Mouse (Mus musculus) liver, embryonic 13.5 days (tissue): ENCODE measurements around the gene Mamdc4. TPM values are rescaled to one million over a fixed set of nuclear protein-coding genes. Genes with fewer than 3 reads are reported as not detected.

Source experiments
- ATAC-seq: fragments of 200-750 bp; cut with Nextera tagmentation; 2 replicates; pipeline ENCODE4 v1.8.0; 2017; ENCODE audit warnings: low read depth, mild to moderate bottlenecking, moderate number of reproducible peaks, moderate library complexity
- DNase-seq: peaks from one replicate; pipeline ENCODE4 v3.0.0; 2022
- H3K27ac ChIP-seq: fragments of 300-500 bp; sonication (generic); 2 replicates; pipeline ENCODE4 v1.5.1; 2015; ENCODE audit warnings: moderate library complexity, mild to moderate bottlenecking, inconsistent platforms
- H3K27me3 ChIP-seq: fragments of 300-500 bp; sonication (generic); 2 replicates; pipeline ENCODE4 v1.6.1; 2015; ENCODE audit warnings: mild to moderate bottlenecking, inconsistent platforms
- H3K36me3 ChIP-seq: fragments of 300-500 bp; sonication (generic); 2 replicates; pipeline ENCODE4 v1.6.1; 2015; ENCODE audit warnings: mild to moderate bottlenecking, inconsistent platforms
- H3K4me1 ChIP-seq: fragments of 300-500 bp; sonication (generic); replicated peaks from 2 replicates; pipeline ENCODE4 v1.6.1; 2015; ENCODE audit warnings: inconsistent platforms
- H3K4me2 ChIP-seq: fragments of 300-500 bp; sonication (generic); 2 replicates; pipeline ENCODE4 v1.6.1; 2015; ENCODE audit warnings: inconsistent platforms, mild to moderate bottlenecking, moderate library complexity
- H3K4me3 ChIP-seq: fragments of 300-500 bp; sonication (generic); replicated peaks from 2 replicates; pipeline ENCODE4 v1.5.1; 2015; ENCODE audit warnings: mild to moderate bottlenecking, inconsistent platforms
- H3K9ac ChIP-seq: fragments of 300-500 bp; sonication (generic); 2 replicates; pipeline ENCODE4 v1.6.1; 2015; ENCODE audit warnings: mild to moderate bottlenecking, inconsistent platforms
- H3K9me3 ChIP-seq: fragments of 300-500 bp; sonication (generic); replicated peaks from 2 replicates; pipeline ENCODE4 v1.6.1; 2016; ENCODE audit warnings: inconsistent platforms
- WGBS: fragments of 180-500 bp; shearing (Covaris S2); methylation state at CpG from one replicate; pipeline ENCODE4 v1.1.7; 2015; ENCODE audit not compliant: insufficient replicate concordance; 5-methylcytosine and 5-hydroxymethylcytosine counted together
- polyA plus RNA-seq: library from polyadenylated mRNA; unstranded; fragments of >200 nt; fragmentation: Nextera tagmentation; extraction: Ambion mirVana; gene quantifications from 2 replicates; pipeline ENCODE4 v1.2.1, GENCODE M21; 2015

The Mamdc4 gene
- polyA plus RNA-seq, 1 experiment from 2014 or later: 2.7 TPM

- H3K4me2 ChIP-seq: peak overlapping the region; percentile 65; the same call in 1 of the 2 replicates
- no peak overlapping the region for H3K9ac ChIP-seq
- 10% methylated on average over 6 of the region's 6 CpGs for WGBS
- no peaks in the 10 kb centered on the region for H3K9me3 ChIP-seq
- DNase-seq (no peak), ATAC-seq (peak; percentile 8; the same call in 1 of the 2 replicates)
- peaks cover 65% of the 10 kb centered on the region for H3K4me1 ChIP-seq
- H3K4me3 ChIP-seq: no peak overlapping the region
- peaks cover 46% of the 10 kb centered on the region for H3K27me3 ChIP-seq
- H3K27ac ChIP-seq: peak overlapping the region; percentile 10; the same call in 1 of the 2 replicates
- peaks cover 42% of the 10 kb centered on the region for H3K36me3 ChIP-seq
Measured at GRCm38 (mm10) chr2:25581901-25582301, 7.3 kb upstream of the Mamdc4 start.

- Histone ChIP-seq H3K9me3 (no peaks in the 10 kb centered on the region), H3K27ac (peak within 1 kb of the TSS; percentile 10; the same call in 1 of the 2 replicates), H3K27me3 (peaks cover 51% of the 10 kb centered on the region), H3K9ac (no peak within 1 kb of the TSS), H3K4me3 (peak within 1 kb of the TSS; percentile 32), H3K36me3 (peaks cover 37% of the 10 kb centered on the region), H3K4me1 (peaks cover 65% of the 10 kb centered on the region), H3K4me2 (peak within 1 kb of the TSS; percentile 65)
- ATAC-seq (peak; percentile 68), DNase-seq (peak; percentile 57)
- 4% methylated on average over 19 of the region's 19 CpGs for WGBS
Measured at GRCm38 (mm10) chr2:25581294-25581864, 6.7 kb upstream of the Mamdc4 start, which contains the start of gene Ajm1. Gene Ajm1 (minus strand): TSS chr2:25581757.

GRCm38 (mm10) chr2:25580621-25581101 is 6.0 kb upstream of the Mamdc4 start:
- H3K27me3 ChIP-seq: peaks cover 58% of the 10 kb centered on the region
- peak overlapping the region; percentile 65; the same call in 1 of the 2 replicates for H3K4me2 ChIP-seq
- no peaks in the 10 kb centered on the region for H3K9me3 ChIP-seq
- H3K27ac ChIP-seq: no peak overlapping the region
- peaks cover 70% of the 10 kb centered on the region for H3K4me1 ChIP-seq
- peaks cover 29% of the 10 kb centered on the region for H3K36me3 ChIP-seq
- no peak overlapping the region for H3K9ac ChIP-seq
- H3K4me3 ChIP-seq: no peak overlapping the region
- 19% methylated on average over 6 of the region's 6 CpGs for WGBS
- ATAC-seq: no peak
- no peak for DNase-seq

- no peak for ATAC-seq
- H3K9ac ChIP-seq: no peak overlapping the region
- peaks cover 22% of the 10 kb centered on the region for H3K36me3 ChIP-seq
- peaks cover 62% of the 10 kb centered on the region for H3K27me3 ChIP-seq
- DNase-seq: no peak
- peaks cover 76% of the 10 kb centered on the region for H3K4me1 ChIP-seq
- H3K9me3 ChIP-seq: no peaks in the 10 kb centered on the region
- peak overlapping the region; percentile 24 for H3K4me2 ChIP-seq
- H3K27ac ChIP-seq: no peak overlapping the region
- peak overlapping the region; percentile 31 for H3K4me3 ChIP-seq
- 5% methylated on average over 27 of the region's 27 CpGs for whole genome bisulfite sequencing
Measured at GRCm38 (mm10) chr2:25579737-25580460, 5.3 kb upstream of the Mamdc4 start.

GRCm38 (mm10) chr2:25578796-25579736 is 4.4 kb upstream of the Mamdc4 start:
- WGBS: 6% methylated on average over 77 of the region's 77 CpGs
- Histone ChIP-seq H3K9me3 (no peaks in the 10 kb centered on the region), H3K4me1 (peaks cover 80% of the 10 kb centered on the region), H3K4me2 (peak overlapping the region; percentile 24), H3K27ac (no peak overlapping the region), H3K4me3 (peak overlapping the region; percentile 31), H3K9ac (no peak overlapping the region), H3K27me3 (peaks cover 62% of the 10 kb centered on the region), H3K36me3 (peaks cover 13% of the 10 kb centered on the region)
- DNase-seq (no peak), ATAC-seq (no peak)

DNA sequence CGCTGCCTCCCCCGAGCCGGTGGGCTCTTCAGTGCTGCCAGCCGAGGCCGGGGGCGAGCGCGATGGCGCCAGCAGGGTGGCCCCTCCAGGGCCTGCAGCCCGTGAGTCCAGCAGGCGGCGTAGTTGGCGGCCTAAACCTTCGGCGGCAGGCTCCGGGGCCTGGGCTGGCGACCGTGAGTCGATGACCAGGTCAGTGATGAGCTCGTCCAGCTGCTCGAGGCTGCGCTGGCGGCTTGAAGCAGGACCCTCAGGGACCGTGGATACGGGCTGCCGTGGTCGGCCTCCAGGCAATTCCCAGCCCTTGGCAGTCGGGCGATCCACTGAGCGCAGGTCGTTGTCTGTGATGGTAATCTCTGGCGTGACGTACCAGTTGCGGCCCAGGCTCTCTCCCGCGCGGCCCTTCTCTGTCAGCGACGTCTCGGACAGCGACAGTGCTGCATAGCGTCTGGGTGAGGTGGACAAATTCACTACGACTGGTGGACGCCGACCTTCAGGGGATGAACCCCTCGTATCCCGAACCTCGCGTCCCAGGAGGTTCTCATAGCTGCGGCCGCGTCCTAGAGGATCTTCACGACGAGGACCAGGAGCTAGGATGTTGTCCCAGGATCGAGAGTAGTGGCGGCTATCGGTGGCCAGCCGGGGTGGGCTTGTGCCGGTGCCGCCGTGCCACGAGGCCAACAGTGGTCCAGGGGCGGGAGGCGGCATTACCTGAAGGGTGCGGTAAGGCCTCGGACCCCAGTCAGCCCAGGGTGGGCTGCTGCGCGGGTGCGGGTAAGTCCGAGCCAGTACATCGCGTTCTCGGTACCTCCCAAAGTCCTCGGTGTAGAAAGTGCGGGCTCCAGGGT is 3.5 kb upstream of the Mamdc4 start:
- Histone ChIP-seq H3K9ac (no peak overlapping the region), H3K36me3 (peaks cover 5% of the 10 kb centered on the region; the same call in 1 of the 2 replicates), H3K4me3 (peak overlapping the region; percentile 23), H3K4me2 (peak overlapping the region; percentile 28), H3K27me3 (peaks cover 62% of the 10 kb centered on the region), H3K27ac (no peak overlapping the region), H3K9me3 (no peaks in the 10 kb centered on the region), H3K4me1 (peaks cover 82% of the 10 kb centered on the region)
- DNase-seq (no peak), ATAC-seq (no peak)
- WGBS: 7% methylated on average over 75 of the region's 75 CpGs

DNA sequence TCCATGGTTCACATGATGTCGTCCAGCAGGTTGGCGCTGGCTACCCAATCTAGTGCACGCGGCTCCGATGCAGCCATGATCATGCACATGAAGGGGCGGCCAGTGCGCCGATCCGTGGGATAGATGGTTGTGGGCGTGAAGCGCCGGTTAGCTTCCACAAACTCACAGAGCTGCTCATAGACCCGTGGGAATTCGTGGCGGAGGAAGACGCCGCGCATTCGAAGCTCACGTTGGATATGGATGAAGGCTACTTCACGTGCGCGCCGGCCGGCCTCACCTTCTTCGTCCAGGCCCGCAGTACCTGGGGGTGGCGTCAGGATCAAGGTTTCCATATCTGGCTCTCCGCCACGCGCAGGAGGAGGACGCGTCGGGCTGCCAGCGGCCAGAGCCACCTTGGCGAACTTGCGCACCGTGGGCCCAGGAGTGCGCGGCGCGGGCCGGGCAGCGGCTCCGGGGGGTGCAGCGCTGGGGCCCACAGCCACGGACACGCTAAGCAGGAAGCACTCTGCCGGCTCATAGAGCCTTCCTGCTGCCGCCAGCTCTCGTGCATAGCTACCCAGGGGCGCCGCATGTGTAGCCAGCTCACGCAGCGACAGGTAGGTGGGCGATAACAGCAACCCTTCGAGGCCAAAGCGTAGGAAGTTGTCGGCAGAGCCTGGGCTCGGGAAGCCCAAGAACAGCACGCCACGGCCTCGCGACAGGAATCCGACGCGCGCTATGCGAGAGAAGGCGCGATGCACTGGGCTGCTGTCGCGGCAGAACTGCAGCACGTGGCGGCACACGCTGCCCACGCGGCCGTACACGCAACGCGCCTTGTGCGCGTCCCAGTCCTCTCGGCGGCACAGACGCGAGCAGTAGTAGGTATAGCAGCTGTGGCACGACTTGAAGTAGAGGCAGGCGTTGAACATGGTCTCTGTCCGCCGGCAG is 2.6 kb upstream of the Mamdc4 start:
- peaks cover 81% of the 10 kb centered on the region for H3K4me1 ChIP-seq
- H3K4me2 ChIP-seq: peak overlapping the region; percentile 28
- WGBS: 19% methylated on average over 88 of the region's 92 CpGs
- H3K36me3 ChIP-seq: no peaks in the 10 kb centered on the region
- DNase-seq (no peak), ATAC-seq (no peak)
- H3K9me3 ChIP-seq: no peaks in the 10 kb centered on the region
- H3K9ac ChIP-seq: no peak overlapping the region
- H3K27me3 ChIP-seq: peaks cover 62% of the 10 kb centered on the region
- H3K27ac ChIP-seq: no peak overlapping the region
- peak overlapping the region; percentile 23 for H3K4me3 ChIP-seq

DNA sequence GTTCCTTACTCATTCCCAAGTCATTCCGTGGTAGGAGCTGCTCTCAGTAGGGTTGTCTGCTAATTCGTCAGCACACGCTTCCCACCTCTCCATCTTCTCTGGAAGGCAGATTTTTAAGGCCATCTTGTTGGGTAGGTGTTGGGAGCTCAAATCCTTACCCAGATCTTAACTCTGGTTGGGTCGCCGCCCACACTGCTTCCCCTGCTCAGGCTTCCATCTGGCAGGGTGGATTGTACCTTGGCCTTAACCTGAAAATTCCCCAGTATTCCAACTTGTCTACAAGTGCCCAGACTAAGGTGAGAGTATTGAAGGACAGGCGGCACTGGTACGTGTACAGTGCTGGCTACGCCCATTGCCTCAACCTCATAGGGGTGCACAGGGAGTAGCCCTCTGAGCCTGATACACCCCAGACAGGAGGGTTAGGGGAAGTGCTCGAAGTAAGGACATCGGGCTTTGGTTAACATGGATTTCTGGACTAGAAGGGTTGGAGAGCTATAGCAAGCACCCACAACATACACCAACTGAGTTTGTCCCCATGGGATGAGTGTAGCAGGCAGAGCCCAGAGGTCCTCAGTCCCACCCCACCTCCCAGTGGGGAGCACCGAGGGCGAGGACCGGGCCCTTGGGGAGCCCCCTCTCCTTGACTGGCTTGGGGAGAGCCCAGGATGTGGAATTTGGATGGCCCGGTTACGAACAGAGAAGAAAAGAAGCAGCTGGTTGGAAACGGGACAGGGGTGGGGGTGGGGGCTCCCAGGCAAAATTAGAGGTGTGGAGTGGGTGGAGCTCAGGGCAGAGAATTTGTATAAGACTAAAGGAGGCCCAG is 1.6 kb upstream of the Mamdc4 start:
- WGBS: 73% methylated on average over 16 of the region's 16 CpGs
- Histone ChIP-seq H3K4me3 (peak overlapping the region; percentile 64; the same call in 1 of the 2 replicates), H3K27me3 (peaks cover 60% of the 10 kb centered on the region), H3K36me3 (no peaks in the 10 kb centered on the region), H3K4me2 (peak overlapping the region; percentile 87; the same call in 1 of the 2 replicates), H3K9me3 (no peaks in the 10 kb centered on the region), H3K4me1 (peaks cover 76% of the 10 kb centered on the region), H3K27ac (no peak overlapping the region), H3K9ac (no peak overlapping the region)
- ATAC-seq (no peak), DNase-seq (no peak)

- H3K4me1 ChIP-seq: peaks cover 75% of the 10 kb centered on the region
- no peaks in the 10 kb centered on the region for H3K36me3 ChIP-seq
- ATAC-seq (no peak), DNase-seq (no peak)
- 24% methylated on average over 21 of the region's 21 CpGs for WGBS
- peak overlapping the region; percentile 64 for H3K4me3 ChIP-seq
- H3K27ac ChIP-seq: peak overlapping the region; percentile 53
- peak overlapping the region; percentile 66 for H3K9ac ChIP-seq
- peak overlapping the region; percentile 87 for H3K4me2 ChIP-seq
- H3K27me3 ChIP-seq: peaks cover 53% of the 10 kb centered on the region
- no peaks in the 10 kb centered on the region for H3K9me3 ChIP-seq
Measured at GRCm38 (mm10) chr2:25575432-25576027, 885 bp upstream of the Mamdc4 start.
